Mouse (Mus musculus) kidney, postnatal 14 days (tissue): ENCODE results near the gene Foxp2.

Source experiments
- DNase-seq: peaks from one replicate; pipeline ENCODE4 v3.0.0; 2022; ENCODE audit warnings: mixed read lengths

Gene Foxp2

GRCm38 (mm10) chr6:15120916-15121315 is 219.8 kb downstream of the Foxp2 start:
- no peak for DNase-seq

GRCm38 (mm10) chr6:15121339-15121738 is 220.2 kb downstream of the Foxp2 start:
- DNase-seq, result no peak

- no peak for DNase-seq
Observed at GRCm38 (mm10) chr6:15130142-15130541, 229.0 kb downstream of the Foxp2 start.

GRCm38 (mm10) chr6:15142094-15142493 is 240.9 kb downstream of the Foxp2 start:
- no peak for DNase-seq

GRCm38 (mm10) chr6:15151619-15152018 is 250.5 kb downstream of the Foxp2 start:
- no peak for DNase-seq

GRCm38 (mm10) chr6:15163508-15164053 is 262.4 kb downstream of the Foxp2 start:
- no peak for DNase-seq

GRCm38 (mm10) chr6:15176754-15177153 is 275.6 kb downstream of the Foxp2 start:
- no peak for DNase-seq

- DNase-seq, result no peak
Observed at GRCm38 (mm10) chr6:15192877-15193276, 291.7 kb downstream of the Foxp2 start.

- DNase-seq, result no peak
Observed at GRCm38 (mm10) chr6:15242176-15242942, 341.2 kb downstream of the Foxp2 start.

GRCm38 (mm10) chr6:15257393-15257792 is 356.2 kb downstream of the Foxp2 start:
- DNase-seq, result peak; percentile 2

- no peak for DNase-seq
Observed at GRCm38 (mm10) chr6:15257893-15258292, 356.7 kb downstream of the Foxp2 start.

- no peak for DNase-seq
Observed at GRCm38 (mm10) chr6:15268136-15268535, 367.0 kb downstream of the Foxp2 start.

GRCm38 (mm10) chr6:15285213-15285612 is 384.1 kb downstream of the Foxp2 start:
- DNase-seq, result no peak

GRCm38 (mm10) chr6:15294081-15294480 is 392.9 kb downstream of the Foxp2 start:
- DNase-seq, result no peak

GRCm38 (mm10) chr6:15299279-15299678 is 398.1 kb downstream of the Foxp2 start:
- peak; percentile 9 for DNase-seq

GRCm38 (mm10) chr6:15310671-15311070 is 409.5 kb downstream of the Foxp2 start:
- no peak for DNase-seq

- DNase-seq, result no peak
Observed at GRCm38 (mm10) chr6:15316948-15317347, 415.8 kb downstream of the Foxp2 start.

GRCm38 (mm10) chr6:15318343-15318742 is 417.2 kb downstream of the Foxp2 start:
- DNase-seq, result no peak

- DNase-seq, result no peak
Observed at GRCm38 (mm10) chr6:15321551-15321974, 420.4 kb downstream of the Foxp2 start.

- DNase-seq, result no peak
Observed at GRCm38 (mm10) chr6:15323099-15323498, 421.9 kb downstream of the Foxp2 start.

- DNase-seq, result no peak
Observed at GRCm38 (mm10) chr6:15347705-15348104, 446.6 kb downstream of the Foxp2 start.

GRCm38 (mm10) chr6:15355852-15356251 is 454.7 kb downstream of the Foxp2 start:
- DNase-seq, result no peak

- no peak for DNase-seq
Observed at GRCm38 (mm10) chr6:15370281-15370680, 469.1 kb downstream of the Foxp2 start.

- DNase-seq, result no peak
Observed at GRCm38 (mm10) chr6:15370827-15371226, 469.7 kb downstream of the Foxp2 start.

- no peak for DNase-seq
Observed at GRCm38 (mm10) chr6:15373621-15374020, 472.5 kb downstream of the Foxp2 start.
